Mouse (Mus musculus) hindbrain, embryonic 10.5 days (tissue): ENCODE results near the gene 1700003E16Rik. TPM values are rescaled to one million over a fixed set of nuclear protein-coding genes. Genes with fewer than 3 reads are reported as not detected.
A peak's percentile ranks its signal among the peaks of the same experiment; 100 is the strongest.

Experiments
- DNase-seq: peaks from one replicate; pipeline ENCODE4 v3.0.0-alpha.2; 2017; ENCODE audit warnings: low spot score
- H3K27ac ChIP-seq: fragments of 300-500 bp; sonication (generic); 2 replicates; pipeline ENCODE4 v1.5.1; 2016; ENCODE audit warnings: mild to moderate bottlenecking, moderate library complexity
- H3K27me3 ChIP-seq: fragments of 300-500 bp; sonication (generic); 2 replicates; pipeline ENCODE4 v1.6.1; 2016; ENCODE audit warnings: mild to moderate bottlenecking; ENCODE audit not compliant: poor library complexity, insufficient read depth, severe bottlenecking
- H3K36me3 ChIP-seq: fragments of 300-500 bp; sonication (generic); 2 replicates; pipeline ENCODE4 v1.6.1; 2016; ENCODE audit warnings: mild to moderate bottlenecking, moderate library complexity
- H3K4me1 ChIP-seq: fragments of 300-500 bp; sonication (generic); replicated peaks from 2 replicates; pipeline ENCODE4 v1.6.1; 2016; ENCODE audit warnings: mild to moderate bottlenecking
- H3K4me3 ChIP-seq: fragments of 300-500 bp; sonication (generic); 2 replicates; pipeline ENCODE4 v1.5.1; 2016; ENCODE audit warnings: mild to moderate bottlenecking, moderate library complexity
- H3K9me3 ChIP-seq: fragments of 300-500 bp; sonication (generic); 2 replicates; pipeline ENCODE4 v1.6.1; 2016; ENCODE audit warnings: mild to moderate bottlenecking, moderate library complexity
- WGBS: fragments of 180-500 bp; shearing (Covaris S2); methylation state at CpG from one replicate; pipeline ENCODE4 v1.1.7; 2016; 5-methylcytosine and 5-hydroxymethylcytosine counted together
- polyA plus RNA-seq: library from polyadenylated mRNA; unstranded; fragments of >200 nt; fragmentation: Nextera tagmentation; extraction: Ambion mirVana; gene quantifications from 2 replicates; pipeline ENCODE4 v1.2.1, GENCODE M21; 2016

1700003E16Rik gene
- polyA plus RNA-seq, 1 experiment from 2014 or later: 6.0 TPM

GRCm38 (mm10) chr6:83169872-83170271, 13.7 kb downstream of the 1700003E16Rik start:
- WGBS: 88% methylated on average over 5 of the region's 5 CpGs
- no peaks in the 10 kb centered on the region for H3K9me3 ChIP-seq
- no peaks in the 10 kb centered on the region for H3K36me3 ChIP-seq
- no peak overlapping the region for H3K4me3 ChIP-seq
- no peaks in the 10 kb centered on the region for H3K27me3 ChIP-seq
- DNase-seq: no peak
- no peak overlapping the region for H3K27ac ChIP-seq
- peaks cover 31% of the 10 kb centered on the region for H3K4me1 ChIP-seq

GRCm38 (mm10) chr6:83171063-83171462, 14.9 kb downstream of the 1700003E16Rik start:
- no peak for DNase-seq
- 80% methylated on average over 5 of the region's 5 CpGs for WGBS
- H3K4me1 ChIP-seq: peaks cover 26% of the 10 kb centered on the region
- H3K4me3 ChIP-seq: no peak overlapping the region
- no peaks in the 10 kb centered on the region for H3K27me3 ChIP-seq
- 0 out of 2 replicates have a peak, but pooled peaks cover 1% of the 10 kb centered on the region for H3K36me3 ChIP-seq
- H3K27ac ChIP-seq: no peak overlapping the region
- H3K9me3 ChIP-seq: no peaks in the 10 kb centered on the region

GRCm38 (mm10) chr6:83172240-83172920, 16.2 kb downstream of the 1700003E16Rik start:
- H3K4me3 ChIP-seq: no peak overlapping the region

GRCm38 (mm10) chr6:83175996-83176395, 19.8 kb downstream of the 1700003E16Rik start:
- WGBS: 87% methylated on average over 8 of the region's 8 CpGs
- no peaks in the 10 kb centered on the region for H3K27me3 ChIP-seq
- H3K27ac ChIP-seq: no peak overlapping the region
- H3K36me3 ChIP-seq: peaks cover 9% of the 10 kb centered on the region; the same call in 1 of the 2 replicates
- H3K4me1 ChIP-seq: peaks cover 29% of the 10 kb centered on the region
- H3K4me3 ChIP-seq: no peak overlapping the region
- no peak for DNase-seq
- no peaks in the 10 kb centered on the region for H3K9me3 ChIP-seq

More at GRCm38 (mm10) chr6:83172240-83172920, 16.2 kb downstream of the 1700003E16Rik start:
- Histone ChIP-seq H3K9me3 (no peaks in the 10 kb centered on the region), H3K4me1 (peaks cover 13% of the 10 kb centered on the region), H3K36me3 (peaks cover 9% of the 10 kb centered on the region; the same call in 1 of the 2 replicates), H3K27me3 (no peaks in the 10 kb centered on the region), H3K27ac (peak overlapping the region; percentile 30; the same call in 1 of the 2 replicates)
- WGBS: 55% methylated on average over 9 of the region's 9 CpGs
- no peak for DNase-seq

- H3K4me1 ChIP-seq: peaks cover 17% of the 10 kb centered on the region
- H3K9me3 ChIP-seq: no peaks in the 10 kb centered on the region
- H3K27me3 ChIP-seq: no peaks in the 10 kb centered on the region
- H3K4me3 ChIP-seq: peak overlapping the region; percentile 47
- peak overlapping the region; percentile 74 for H3K27ac ChIP-seq
- DNase-seq: peak; percentile 62
- peaks cover 34% of the 10 kb centered on the region for H3K36me3 ChIP-seq
- 13% methylated on average over 12 of the region's 12 CpGs for WGBS
These were observed 23.4 kb downstream of the 1700003E16Rik start for GRCm38 (mm10) chr6:83179390-83180117.

GRCm38 (mm10) chr6:83180605-83181004, 24.4 kb downstream of the 1700003E16Rik start:
- H3K27me3 ChIP-seq: no peaks in the 10 kb centered on the region
- H3K4me1 ChIP-seq: peaks cover 25% of the 10 kb centered on the region
- no peaks in the 10 kb centered on the region for H3K9me3 ChIP-seq
- WGBS: 85% methylated on average over 6 of the region's 6 CpGs
- peaks cover 38% of the 10 kb centered on the region for H3K36me3 ChIP-seq
- H3K27ac ChIP-seq: no peak overlapping the region; the same call in 1 of the 2 replicates
- H3K4me3 ChIP-seq: peak overlapping the region; percentile 47; the same call in 1 of the 2 replicates
- no peak for DNase-seq

- H3K27ac ChIP-seq: no peak overlapping the region; the same call in 1 of the 2 replicates
- no peak overlapping the region for H3K4me3 ChIP-seq
- no peaks in the 10 kb centered on the region for H3K27me3 ChIP-seq
- DNase-seq: peak; percentile 25
- no peaks in the 10 kb centered on the region for H3K9me3 ChIP-seq
- H3K36me3 ChIP-seq: peaks cover 49% of the 10 kb centered on the region
- WGBS: 89% methylated on average over 3 of the region's 3 CpGs
- peaks cover 44% of the 10 kb centered on the region for H3K4me1 ChIP-seq
These were observed 28.7 kb downstream of the 1700003E16Rik start for GRCm38 (mm10) chr6:83184858-83185435.

- Histone ChIP-seq H3K27me3 (no peaks in the 10 kb centered on the region), H3K4me1 (peaks cover 39% of the 10 kb centered on the region), H3K27ac (peak overlapping the region; percentile 88), H3K36me3 (peaks cover 61% of the 10 kb centered on the region), H3K9me3 (no peaks in the 10 kb centered on the region), H3K4me3 (peak overlapping the region; percentile 56)
- peak; percentile 85 for DNase-seq
- WGBS: 9% methylated on average over 25 of the region's 25 CpGs
These were observed 30.0 kb downstream of the 1700003E16Rik start for GRCm38 (mm10) chr6:83185895-83186861.

GRCm38 (mm10) chr6:83186946-83187345, 30.7 kb downstream of the 1700003E16Rik start:
- Histone ChIP-seq H3K36me3 (peaks cover 69% of the 10 kb centered on the region), H3K4me1 (peaks cover 39% of the 10 kb centered on the region), H3K27me3 (no peaks in the 10 kb centered on the region), H3K4me3 (peak overlapping the region; percentile 56), H3K9me3 (no peaks in the 10 kb centered on the region), H3K27ac (peak overlapping the region; percentile 88)
- peak; percentile 12 for DNase-seq
- WGBS: 73% methylated on average over 2 of the region's 2 CpGs

GRCm38 (mm10) chr6:83193571-83193970, 37.4 kb downstream of the 1700003E16Rik start:
- no peak for DNase-seq
- no peaks in the 10 kb centered on the region for H3K27me3 ChIP-seq
- H3K36me3 ChIP-seq: peaks cover 100% of the 10 kb centered on the region
- peaks cover 19% of the 10 kb centered on the region for H3K4me1 ChIP-seq
- no peaks in the 10 kb centered on the region for H3K9me3 ChIP-seq
- 90% methylated on average over 7 of the region's 7 CpGs for WGBS
- no peak overlapping the region for H3K27ac ChIP-seq
- H3K4me3 ChIP-seq: no peak overlapping the region

- DNase-seq: peak; percentile 23
- no peaks in the 10 kb centered on the region for H3K9me3 ChIP-seq
- H3K36me3 ChIP-seq: peaks cover 86% of the 10 kb centered on the region
These were observed 41.3 kb downstream of the 1700003E16Rik start for GRCm38 (mm10) chr6:83197345-83198004.

More at GRCm38 (mm10) chr6:83197345-83198004, 41.3 kb downstream of the 1700003E16Rik start:
- no peaks in the 10 kb centered on the region for H3K27me3 ChIP-seq
- peak overlapping the region; percentile 35; the same call in 1 of the 2 replicates for H3K27ac ChIP-seq
- WGBS: 48% methylated on average over 15 of the region's 15 CpGs
- no peak overlapping the region for H3K4me3 ChIP-seq
- peaks cover 15% of the 10 kb centered on the region for H3K4me1 ChIP-seq
